Mouse (Mus musculus): ENCODE measurements at regions not wholly inside any gene's neighbourhood (a gene's known extent, or its start where the extent isn't known, plus 50 kb on each side); places are given as distances from the start of the nearest gene placed in this dataset.

DNA sequence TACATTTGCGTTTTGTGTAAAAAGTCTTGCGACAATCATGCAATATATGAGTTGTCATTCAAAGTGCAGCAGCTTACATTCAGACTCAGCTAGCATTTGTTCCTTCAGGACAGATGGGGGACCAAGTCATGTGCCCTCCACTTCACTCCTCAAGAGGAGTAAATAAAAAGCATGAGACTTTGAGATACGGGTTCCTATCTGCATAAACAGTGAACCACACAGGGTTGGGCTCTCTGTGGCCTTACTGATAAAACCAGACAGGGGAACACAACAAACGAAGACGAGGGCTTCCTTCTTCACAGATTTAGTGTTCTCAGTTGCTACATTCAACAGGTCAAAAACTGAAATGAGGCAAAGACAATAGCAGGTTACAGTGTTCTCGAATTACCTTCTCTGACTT is 283.1 kb upstream of the Irx4 start:
- no peak overlapping the region for H3K27ac ChIP-seq (replicated peaks)
- DNase-seq (ENCODE audit: low spot score) = no peak
- no peaks in the 10 kb centered on the region for H3K4me1 ChIP-seq
- no peaks in the 10 kb centered on the region for H3K36me3 ChIP-seq
- WGBS = 90% methylated on average over 6 of the region's 6 CpGs
- H3K4me3 ChIP-seq = no peak overlapping the region
- H3K9me3 ChIP-seq (replicated peaks) = no peaks in the 10 kb centered on the region
- H3K27me3 ChIP-seq (ENCODE audit: low read depth, poor library complexity, severe bottlenecking) = no peaks in the 10 kb centered on the region

- 81% methylated on average over 3 of the region's 3 CpGs for WGBS
- no peaks in the 10 kb centered on the region for H3K36me3 ChIP-seq
- no peaks in the 10 kb centered on the region for H3K4me1 ChIP-seq
- H3K4me3 ChIP-seq = no peak overlapping the region
- no peak for DNase-seq (ENCODE audit: low spot score)
- 0 out of 2 replicates have a peak overlapping the region, but pooled peaks have one; percentile 0 for H3K27ac ChIP-seq (replicated peaks)
- no peaks in the 10 kb centered on the region for H3K9me3 ChIP-seq (replicated peaks)
- no peaks in the 10 kb centered on the region for H3K27me3 ChIP-seq (ENCODE audit: low read depth, poor library complexity, severe bottlenecking)
These were observed 282.3 kb upstream of the Irx4 start for GRCm38 (mm10) chr13:72977971-72978370.

DNA sequence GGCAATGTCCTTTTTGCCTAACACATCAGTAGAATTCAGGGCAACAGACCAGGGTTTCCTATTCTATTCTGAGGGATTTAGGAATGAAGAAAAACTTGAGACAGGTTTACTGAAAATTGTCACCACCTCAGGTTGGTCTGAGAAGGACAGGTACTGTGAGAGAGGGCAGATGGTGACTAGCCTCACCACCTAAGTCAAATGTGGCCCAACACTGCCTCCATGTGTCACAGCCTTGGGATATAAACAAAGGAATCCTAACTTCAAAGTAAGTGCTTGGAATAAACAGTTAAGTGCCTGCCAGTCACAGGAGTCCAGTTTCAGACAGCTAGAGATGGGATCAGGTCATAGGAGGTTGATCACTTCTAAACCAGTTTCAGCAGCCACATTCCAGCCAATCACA is 281.3 kb upstream of the Irx4 start:
- Histone ChIP-seq H3K27me3 (ENCODE audit: low read depth, poor library complexity, severe bottlenecking) (no peaks in the 10 kb centered on the region), H3K4me3 (no peak overlapping the region), H3K4me1 (no peaks in the 10 kb centered on the region), H3K36me3 (no peaks in the 10 kb centered on the region), H3K9me3 (replicated peaks) (no peaks in the 10 kb centered on the region), H3K27ac (replicated peaks) (no peak overlapping the region)
- no peak for DNase-seq (ENCODE audit: low spot score)

- Histone ChIP-seq H3K27ac (replicated peaks) (no peak overlapping the region), H3K4me1 (0 out of 2 replicates have a peak, but pooled peaks cover 8% of the 10 kb centered on the region), H3K27me3 (ENCODE audit: low read depth, poor library complexity, severe bottlenecking) (peaks cover 20% of the 10 kb centered on the region), H3K9me3 (replicated peaks) (no peaks in the 10 kb centered on the region), H3K36me3 (no peaks in the 10 kb centered on the region), H3K4me3 (no peak overlapping the region)
- 85% methylated on average over 17 of the region's 17 CpGs for WGBS
- no peak for DNase-seq (ENCODE audit: low spot score)
These were observed 267.5 kb upstream of the Irx4 start for GRCm38 (mm10) chr13:72992589-72993409.

- no peak for DNase-seq (ENCODE audit: low spot score)
- Histone ChIP-seq H3K36me3 (no peaks in the 10 kb centered on the region), H3K27ac (replicated peaks) (no peak overlapping the region), H3K27me3 (ENCODE audit: low read depth, poor library complexity, severe bottlenecking) (peaks cover 20% of the 10 kb centered on the region), H3K9me3 (replicated peaks) (no peaks in the 10 kb centered on the region), H3K4me1 (0 out of 2 replicates have a peak, but pooled peaks cover 8% of the 10 kb centered on the region), H3K4me3 (no peak overlapping the region)
- WGBS = 87% methylated on average over 3 of the region's 3 CpGs
These were observed 266.8 kb upstream of the Irx4 start for GRCm38 (mm10) chr13:72993410-72993858.

- Histone ChIP-seq H3K36me3 (no peaks in the 10 kb centered on the region), H3K27ac (replicated peaks) (no peak overlapping the region), H3K4me1 (0 out of 2 replicates have a peak, but pooled peaks cover 8% of the 10 kb centered on the region), H3K9me3 (replicated peaks) (no peaks in the 10 kb centered on the region), H3K4me3 (no peak overlapping the region), H3K27me3 (ENCODE audit: low read depth, poor library complexity, severe bottlenecking) (peaks cover 22% of the 10 kb centered on the region)
- DNase-seq (ENCODE audit: low spot score) = no peak
These were observed 265.7 kb upstream of the Irx4 start for GRCm38 (mm10) chr13:72994538-72994937.

DNA sequence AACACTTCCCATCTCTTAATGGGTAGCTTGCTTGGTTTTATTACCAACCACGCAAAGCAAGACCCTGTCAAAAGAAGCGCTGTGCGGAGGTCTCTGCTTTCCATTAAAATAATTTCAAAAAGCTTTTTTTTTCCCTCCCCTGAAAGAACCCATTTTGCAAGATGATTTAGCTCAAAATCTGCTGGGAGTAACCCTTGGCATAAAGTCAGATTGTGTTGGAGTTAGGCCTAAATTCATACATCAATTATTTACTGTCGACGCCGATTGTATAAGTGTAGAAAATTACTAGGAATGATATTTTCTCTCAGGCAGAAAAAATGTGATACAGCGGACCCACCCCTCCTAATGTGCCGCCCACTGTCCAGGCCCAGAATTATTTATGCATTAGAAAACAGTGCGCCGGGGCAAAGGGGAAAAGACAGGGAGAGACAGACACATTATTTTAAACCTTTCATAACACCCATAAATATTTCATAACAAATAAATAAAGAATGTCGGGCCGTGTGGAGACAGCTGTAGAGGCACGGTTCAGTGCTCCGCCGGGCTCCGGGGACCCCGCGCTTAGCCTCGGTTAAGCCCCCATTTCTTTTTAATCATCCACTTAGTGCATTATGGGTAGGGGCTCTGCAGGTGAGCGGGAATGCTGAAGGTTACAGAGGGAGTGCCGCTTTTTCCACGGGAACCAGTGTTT is 251.3 kb upstream of the Irx4 start:
- H3K27ac ChIP-seq (replicated peaks) = no peak overlapping the region
- H3K4me3 ChIP-seq = no peak overlapping the region
- H3K36me3 ChIP-seq = no peaks in the 10 kb centered on the region
- WGBS = 73% methylated on average over 22 of the region's 22 CpGs
- H3K27me3 ChIP-seq (ENCODE audit: low read depth, poor library complexity, severe bottlenecking) = no peaks in the 10 kb centered on the region; the same call in 1 of the 2 replicates
- 0 out of 2 replicates have a peak, but pooled peaks cover 3% of the 10 kb centered on the region for H3K4me1 ChIP-seq
- H3K9me3 ChIP-seq (replicated peaks) = no peaks in the 10 kb centered on the region
- no peak for DNase-seq (ENCODE audit: low spot score)

- Histone ChIP-seq H3K36me3 (no peaks in the 10 kb centered on the region), H3K27me3 (ENCODE audit: low read depth, poor library complexity, severe bottlenecking) (no peaks in the 10 kb centered on the region; the same call in 1 of the 2 replicates), H3K4me3 (no peak overlapping the region), H3K9me3 (replicated peaks) (no peaks in the 10 kb centered on the region), H3K27ac (replicated peaks) (no peak overlapping the region), H3K4me1 (0 out of 2 replicates have a peak, but pooled peaks cover 3% of the 10 kb centered on the region)
- 87% methylated on average over 15 of the region's 15 CpGs for WGBS
- no peak for DNase-seq (ENCODE audit: low spot score)
These were observed 250.5 kb upstream of the Irx4 start for GRCm38 (mm10) chr13:73009547-73010475.

DNA sequence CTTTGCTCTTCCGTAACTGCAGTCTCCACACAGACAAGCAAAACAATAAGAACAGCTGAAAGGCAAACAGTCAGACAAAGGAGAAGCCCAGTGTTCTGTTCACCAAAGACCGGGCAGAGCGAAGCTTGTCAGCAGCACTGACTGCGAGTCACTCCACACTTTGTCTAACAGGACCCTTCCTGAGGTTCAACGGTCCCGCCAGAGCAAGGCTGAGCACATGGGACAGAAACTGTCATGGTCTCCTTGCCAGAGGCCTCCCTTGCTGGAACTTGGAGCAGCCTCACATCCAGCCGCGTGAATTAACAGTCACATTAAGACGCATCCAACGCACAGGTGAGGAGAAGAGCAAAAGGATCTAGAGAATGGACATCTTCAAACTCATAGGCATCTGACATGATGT is 241.1 kb upstream of the Irx4 start:
- H3K36me3 ChIP-seq = no peaks in the 10 kb centered on the region
- DNase-seq (ENCODE audit: low spot score) = no peak

GRCm38 (mm10) chr13:73031217-73031616 is 229.1 kb upstream of the Irx4 start:
- WGBS = 80% methylated on average over 3 of the region's 3 CpGs
- no peaks in the 10 kb centered on the region for H3K36me3 ChIP-seq
- no peak overlapping the region for H3K27ac ChIP-seq (replicated peaks)
- H3K4me1 ChIP-seq = peaks cover 36% of the 10 kb centered on the region
- no peak overlapping the region for H3K4me3 ChIP-seq
- no peaks in the 10 kb centered on the region for H3K9me3 ChIP-seq (replicated peaks)
- DNase-seq (ENCODE audit: low spot score) = no peak
- peaks cover 61% of the 10 kb centered on the region for H3K27me3 ChIP-seq (ENCODE audit: low read depth, poor library complexity, severe bottlenecking)

More for the DNA sequence above, 241.1 kb upstream of the Irx4 start:
- peaks cover 22% of the 10 kb centered on the region for H3K4me1 ChIP-seq
- 0 out of 2 replicates have a peak overlapping the region, but pooled peaks have one; percentile 9 for H3K27ac ChIP-seq (replicated peaks)
- H3K4me3 ChIP-seq = no peak overlapping the region
- peaks cover 5% of the 10 kb centered on the region; the same call in 1 of the 2 replicates for H3K27me3 ChIP-seq (ENCODE audit: low read depth, poor library complexity, severe bottlenecking)
- 69% methylated on average over 10 of the region's 10 CpGs for WGBS
- no peaks in the 10 kb centered on the region for H3K9me3 ChIP-seq (replicated peaks)

- WGBS = 31% methylated on average over 3 of the region's 3 CpGs
- H3K4me1 ChIP-seq = peaks cover 51% of the 10 kb centered on the region
- H3K27me3 ChIP-seq (ENCODE audit: low read depth, poor library complexity, severe bottlenecking) = peaks cover 79% of the 10 kb centered on the region
- H3K4me3 ChIP-seq = no peak overlapping the region
- peak overlapping the region; percentile 83 for H3K27ac ChIP-seq (replicated peaks)
- no peaks in the 10 kb centered on the region for H3K9me3 ChIP-seq (replicated peaks)
- DNase-seq (ENCODE audit: low spot score) = peak; percentile 84
- no peaks in the 10 kb centered on the region for H3K36me3 ChIP-seq
These were observed 227.2 kb upstream of the Irx4 start for GRCm38 (mm10) chr13:73033055-73033454.

Measured in midbrain, embryonic 10.5 days (tissue).